Mouse (Mus musculus) kidney, adult 2 months (tissue): ENCODE data around the gene Otud7a.

Source experiments
- CTCF ChIP-seq: fragments of 200-500 bp; conservative IDR thresholded peaks from 2 replicates; pipeline ENCODE4 v1.5.1; 2011; ENCODE audit warnings: low read depth, mild to moderate bottlenecking, control low read depth, low read length, moderate library complexity, mixed read lengths; ENCODE audit not compliant: insufficient read depth, insufficient read length
- POLR2A ChIP-seq: fragments of 200-500 bp; IDR thresholded peaks from one replicate; pipeline ENCODE4 v1.6.1; 2011; ENCODE audit warnings: low read depth, low read length, control low read depth

GRCm38 (mm10) chr7:63725040-63725729 lies 280.6 kb downstream of the Otud7a start:
- TF ChIP-seq POLR2A (no peak), CTCF (no peak)
